Mouse (Mus musculus) heart, embryonic 15.5 days (tissue): ENCODE data around the gene Setd1b. TPM values are rescaled to one million over a fixed set of nuclear protein-coding genes. Genes with fewer than 3 reads are reported as not detected.

ENCODE experiments used
- ATAC-seq: fragments of 200-750 bp; cut with Nextera tagmentation; replicated peaks from 2 replicates; pipeline ENCODE4 v1.8.0; 2017; ENCODE audit warnings: low read depth, moderate TSS enrichment; ENCODE audit not compliant: insufficient number of reproducible peaks, insufficient read depth, low FRiP score
- H3K27ac ChIP-seq: fragments of 300-500 bp; sonication (generic); 2 replicates; pipeline ENCODE4 v1.5.1; 2015; ENCODE audit warnings: mild to moderate bottlenecking, inconsistent platforms
- H3K27me3 ChIP-seq: fragments of 300-500 bp; sonication (generic); 2 replicates; pipeline ENCODE4 v1.6.1; 2015; ENCODE audit warnings: inconsistent platforms
- H3K36me3 ChIP-seq: fragments of 300-500 bp; sonication (generic); 2 replicates; pipeline ENCODE4 v1.6.1; 2015; ENCODE audit warnings: mild to moderate bottlenecking, inconsistent platforms
- H3K4me1 ChIP-seq: fragments of 300-500 bp; sonication (generic); replicated peaks from 2 replicates; pipeline ENCODE4 v1.6.1; 2015; ENCODE audit warnings: inconsistent platforms
- H3K4me2 ChIP-seq: fragments of 300-500 bp; sonication (generic); 2 replicates; pipeline ENCODE4 v1.6.1; 2015; ENCODE audit warnings: inconsistent platforms, mild to moderate bottlenecking, moderate library complexity
- H3K4me3 ChIP-seq: fragments of 300-500 bp; sonication (generic); 2 replicates; pipeline ENCODE4 v1.5.1; 2015; ENCODE audit warnings: mild to moderate bottlenecking, inconsistent platforms
- H3K9ac ChIP-seq: fragments of 300-500 bp; sonication (generic); 2 replicates; pipeline ENCODE4 v1.6.1; 2015; ENCODE audit warnings: mild to moderate bottlenecking, inconsistent platforms
- H3K9me3 ChIP-seq: fragments of 300-500 bp; sonication (generic); replicated peaks from 2 replicates; pipeline ENCODE4 v1.6.1; 2016; ENCODE audit warnings: inconsistent platforms
- WGBS: fragments of 180-500 bp; shearing (Covaris S2); methylation state at CpG from one replicate; pipeline ENCODE4 v1.1.7; 2015; ENCODE audit warnings: mixed read lengths; 5-methylcytosine and 5-hydroxymethylcytosine counted together
- polyA plus RNA-seq: library from polyadenylated mRNA; unstranded; fragments of >200 nt; fragmentation: Nextera tagmentation; extraction: Ambion mirVana; gene quantifications from 2 replicates; pipeline ENCODE4 v1.2.1, GENCODE M21; 2015

Setd1b gene
- polyA plus RNA-seq, 1 experiment from 2014 or later, result 6.0 TPM

GRCm38 (mm10) chr5:123169284-123169683 lies 27.3 kb downstream of the Setd1b start, which contains the start of gene Psmd9:
Psmd9 (plus strand) TSS chr5:123169413.
- no peaks in the 10 kb centered on the region for H3K9me3 ChIP-seq
- H3K27me3 ChIP-seq, result no peaks in the 10 kb centered on the region
- H3K4me2 ChIP-seq, result no peak within 1 kb of the TSS
- H3K4me3 ChIP-seq, result no peak within 1 kb of the TSS
- 83% methylated on average over 5 of the region's 5 CpGs for WGBS
- no peak for ATAC-seq
- H3K4me1 ChIP-seq, result peaks cover 9% of the 10 kb centered on the region; the same call in 1 of the 2 replicates
- no peak within 1 kb of the TSS for H3K27ac ChIP-seq
- H3K9ac ChIP-seq, result no peak within 1 kb of the TSS
- peaks cover 20% of the 10 kb centered on the region for H3K36me3 ChIP-seq

GRCm38 (mm10) chr5:123170365-123170764 lies 28.4 kb downstream of the Setd1b start:
- Histone ChIP-seq H3K27ac (no peak overlapping the region), H3K4me3 (no peak overlapping the region), H3K4me1 (peaks cover 9% of the 10 kb centered on the region; the same call in 1 of the 2 replicates), H3K36me3 (peaks cover 15% of the 10 kb centered on the region), H3K4me2 (no peak overlapping the region), H3K27me3 (no peaks in the 10 kb centered on the region), H3K9ac (no peak overlapping the region), H3K9me3 (no peaks in the 10 kb centered on the region)
- ATAC-seq, result no peak
- 74% methylated on average over 9 of the region's 9 CpGs for WGBS

GRCm38 (mm10) chr5:123171646-123172350 lies 29.8 kb downstream of the Setd1b start:
- whole genome bisulfite sequencing, result 15% methylated on average over 22 of the region's 22 CpGs

GRCm38 (mm10) chr5:123178792-123179191 lies 36.8 kb downstream of the Setd1b start:
- Histone ChIP-seq H3K9ac (no peak overlapping the region), H3K9me3 (no peaks in the 10 kb centered on the region), H3K4me1 (no peaks in the 10 kb centered on the region), H3K27ac (no peak overlapping the region), H3K27me3 (no peaks in the 10 kb centered on the region), H3K4me3 (no peak overlapping the region), H3K36me3 (no peaks in the 10 kb centered on the region), H3K4me2 (no peak overlapping the region)
- WGBS, result 81% methylated on average over 5 of the region's 5 CpGs
- no peak for ATAC-seq

More at GRCm38 (mm10) chr5:123171646-123172350, 29.8 kb downstream of the Setd1b start:
- Histone ChIP-seq H3K36me3 (peaks cover 1% of the 10 kb centered on the region; the same call in 1 of the 2 replicates), H3K9ac (no peak overlapping the region), H3K27ac (no peak overlapping the region), H3K4me3 (peak overlapping the region; percentile 16), H3K4me1 (peaks cover 9% of the 10 kb centered on the region; the same call in 1 of the 2 replicates), H3K9me3 (no peaks in the 10 kb centered on the region), H3K27me3 (no peaks in the 10 kb centered on the region), H3K4me2 (peak overlapping the region; percentile 53)
- ATAC-seq, result peak; percentile 73

GRCm38 (mm10) chr5:123180390-123180789 lies 38.4 kb downstream of the Setd1b start:
- Histone ChIP-seq H3K9ac (no peak overlapping the region), H3K27ac (no peak overlapping the region), H3K36me3 (no peaks in the 10 kb centered on the region), H3K27me3 (no peaks in the 10 kb centered on the region), H3K4me3 (no peak overlapping the region), H3K4me2 (no peak overlapping the region), H3K4me1 (no peaks in the 10 kb centered on the region), H3K9me3 (no peaks in the 10 kb centered on the region)
- ATAC-seq, result no peak
- 90% methylated on average over 15 of the region's 15 CpGs for WGBS

GRCm38 (mm10) chr5:123181536-123181935 lies 39.5 kb downstream of the Setd1b start:
- H3K4me1 ChIP-seq, result peaks cover 7% of the 10 kb centered on the region
- ATAC-seq, result no peak
- no peaks in the 10 kb centered on the region for H3K9me3 ChIP-seq
- WGBS, result 77% methylated on average over 6 of the region's 6 CpGs
- H3K36me3 ChIP-seq, result no peaks in the 10 kb centered on the region
- H3K9ac ChIP-seq, result no peak overlapping the region
- H3K4me3 ChIP-seq, result no peak overlapping the region
- no peak overlapping the region for H3K27ac ChIP-seq
- H3K4me2 ChIP-seq, result no peak overlapping the region
- H3K27me3 ChIP-seq, result no peaks in the 10 kb centered on the region

GRCm38 (mm10) chr5:123182651-123183050 lies 40.7 kb downstream of the Setd1b start, which contains the start of gene Hpd:
Hpd (minus strand) TSS chr5:123182727.
- Histone ChIP-seq H3K9ac (no peak within 1 kb of the TSS), H3K4me3 (no peak within 1 kb of the TSS), H3K36me3 (no peaks in the 10 kb centered on the region), H3K27me3 (no peaks in the 10 kb centered on the region), H3K4me2 (no peak within 1 kb of the TSS), H3K27ac (no peak within 1 kb of the TSS), H3K9me3 (no peaks in the 10 kb centered on the region), H3K4me1 (peaks cover 7% of the 10 kb centered on the region)
- 79% methylated on average over 10 of the region's 10 CpGs for WGBS
- no peak for ATAC-seq

- 36% methylated on average over 6 of the region's 6 CpGs for WGBS
These were observed 44.0 kb downstream of the Setd1b start for GRCm38 (mm10) chr5:123185966-123186365.

GRCm38 (mm10) chr5:123187306-123187705 lies 45.3 kb downstream of the Setd1b start:
- H3K36me3 ChIP-seq, result no peaks in the 10 kb centered on the region
- no peak overlapping the region for H3K4me3 ChIP-seq
- H3K27ac ChIP-seq, result no peak overlapping the region
- no peaks in the 10 kb centered on the region for H3K27me3 ChIP-seq
- no peak for ATAC-seq
- whole genome bisulfite sequencing, result 85% methylated on average over 3 of the region's 3 CpGs
- H3K4me1 ChIP-seq, result peaks cover 7% of the 10 kb centered on the region
- H3K4me2 ChIP-seq, result no peak overlapping the region
- no peaks in the 10 kb centered on the region for H3K9me3 ChIP-seq
- H3K9ac ChIP-seq, result no peak overlapping the region

More at GRCm38 (mm10) chr5:123185966-123186365, 44.0 kb downstream of the Setd1b start:
- Histone ChIP-seq H3K9ac (no peak overlapping the region), H3K27me3 (no peaks in the 10 kb centered on the region), H3K27ac (no peak overlapping the region), H3K9me3 (no peaks in the 10 kb centered on the region), H3K4me3 (no peak overlapping the region), H3K36me3 (no peaks in the 10 kb centered on the region), H3K4me2 (no peak overlapping the region), H3K4me1 (peaks cover 7% of the 10 kb centered on the region)
- no peak; the same call in 1 of the 2 replicates for ATAC-seq

GRCm38 (mm10) chr5:123190912-123191311 lies 48.9 kb downstream of the Setd1b start:
- WGBS, result 69% methylated on average over 3 of the region's 3 CpGs
- Histone ChIP-seq H3K27ac (no peak overlapping the region), H3K27me3 (no peaks in the 10 kb centered on the region), H3K36me3 (no peaks in the 10 kb centered on the region), H3K4me3 (no peak overlapping the region), H3K4me1 (peaks cover 5% of the 10 kb centered on the region), H3K9me3 (no peaks in the 10 kb centered on the region), H3K9ac (no peak overlapping the region), H3K4me2 (no peak overlapping the region)
- no peak for ATAC-seq

- Histone ChIP-seq H3K27me3 (no peaks in the 10 kb centered on the region), H3K36me3 (no peaks in the 10 kb centered on the region), H3K9me3 (no peaks in the 10 kb centered on the region), H3K4me1 (0 out of 2 replicates have a peak, but pooled peaks cover under 1% of the 10 kb centered on the region), H3K27ac (no peak overlapping the region), H3K9ac (no peak overlapping the region), H3K4me3 (no peak overlapping the region), H3K4me2 (no peak overlapping the region)
- 44% methylated on average over 6 of the region's 6 CpGs for WGBS
- ATAC-seq, result no peak
These were observed 49.4 kb downstream of the Setd1b start for GRCm38 (mm10) chr5:123191427-123191826.
